Mouse (Mus musculus) midbrain, embryonic 15.5 days (tissue): ENCODE data around the gene Scd3. TPM values are rescaled to one million over a fixed set of nuclear protein-coding genes. Genes with fewer than 3 reads are reported as not detected.
A peak's percentile ranks its signal among the peaks of the same experiment; 100 is the strongest.

Source experiments
- ATAC-seq: fragments of 200-750 bp; cut with Nextera tagmentation; replicated peaks from 2 replicates; pipeline ENCODE4 v1.8.0; 2017; ENCODE audit warnings: moderate TSS enrichment
- H3K27ac ChIP-seq: fragments of 300-500 bp; sonication (generic); 2 replicates; pipeline ENCODE4 v1.5.1; 2015; ENCODE audit warnings: mild to moderate bottlenecking, inconsistent platforms
- H3K27me3 ChIP-seq: fragments of 300-500 bp; sonication (generic); replicated peaks from 2 replicates; pipeline ENCODE4 v1.6.1; 2015; ENCODE audit warnings: inconsistent platforms
- H3K36me3 ChIP-seq: fragments of 300-500 bp; sonication (generic); replicated peaks from 2 replicates; pipeline ENCODE4 v1.6.1; 2015; ENCODE audit warnings: inconsistent platforms
- H3K4me1 ChIP-seq: fragments of 300-500 bp; sonication (generic); 2 replicates; pipeline ENCODE4 v1.6.1; 2015; ENCODE audit warnings: inconsistent platforms
- H3K4me2 ChIP-seq: fragments of 300-500 bp; sonication (generic); 2 replicates; pipeline ENCODE4 v1.6.1; 2015; ENCODE audit warnings: inconsistent platforms, mild to moderate bottlenecking, moderate library complexity
- H3K4me3 ChIP-seq: fragments of 300-500 bp; sonication (generic); 2 replicates; pipeline ENCODE4 v1.5.1; 2015; ENCODE audit warnings: mild to moderate bottlenecking, inconsistent platforms
- H3K9ac ChIP-seq: fragments of 300-500 bp; sonication (generic); 2 replicates; pipeline ENCODE4 v1.6.1; 2015; ENCODE audit warnings: mild to moderate bottlenecking, inconsistent platforms
- H3K9me3 ChIP-seq: fragments of 300-500 bp; sonication (generic); 2 replicates; pipeline ENCODE4 v1.6.1; 2016; ENCODE audit warnings: inconsistent platforms
- WGBS: fragments of 180-500 bp; shearing (Covaris S2); methylation state at CpG from one replicate; pipeline ENCODE4 v1.1.7; 2015; ENCODE audit warnings: mixed read lengths; 5-methylcytosine and 5-hydroxymethylcytosine counted together
- polyA plus RNA-seq: library from polyadenylated mRNA; unstranded; fragments of >200 nt; fragmentation: Nextera tagmentation; extraction: Ambion mirVana; gene quantifications from 2 replicates; pipeline ENCODE4 v1.2.1, GENCODE M21; 2015

The Scd3 gene
- polyA plus RNA-seq, 1 experiment from 2014 or later, result 5.7 TPM

GRCm38 (mm10) chr19:44261774-44262173 lies 58.7 kb downstream of the Scd3 start:
- 56% methylated on average over 7 of the region's 7 CpGs for WGBS
- Histone ChIP-seq H3K27me3 (no peaks in the 10 kb centered on the region), H3K4me1 (peaks cover 7% of the 10 kb centered on the region), H3K4me2 (no peak overlapping the region), H3K9me3 (no peaks in the 10 kb centered on the region), H3K27ac (no peak overlapping the region), H3K4me3 (no peak overlapping the region), H3K9ac (no peak overlapping the region), H3K36me3 (no peaks in the 10 kb centered on the region)
- ATAC-seq, result no peak

GRCm38 (mm10) chr19:44263581-44263980 lies 60.5 kb downstream of the Scd3 start:
- 84% methylated on average over 3 of the region's 3 CpGs for WGBS
- H3K4me3 ChIP-seq, result no peak overlapping the region
- no peak overlapping the region for H3K27ac ChIP-seq
- H3K4me1 ChIP-seq, result peaks cover 12% of the 10 kb centered on the region
- no peak overlapping the region for H3K4me2 ChIP-seq
- H3K36me3 ChIP-seq, result no peaks in the 10 kb centered on the region
- no peaks in the 10 kb centered on the region for H3K9me3 ChIP-seq
- H3K27me3 ChIP-seq, result no peaks in the 10 kb centered on the region
- no peak overlapping the region for H3K9ac ChIP-seq
- no peak for ATAC-seq

GRCm38 (mm10) chr19:44264226-44264625 lies 61.2 kb downstream of the Scd3 start:
- no peak overlapping the region for H3K4me2 ChIP-seq
- H3K27ac ChIP-seq, result no peak overlapping the region
- H3K9ac ChIP-seq, result no peak overlapping the region
- H3K4me1 ChIP-seq, result peaks cover 12% of the 10 kb centered on the region
- H3K4me3 ChIP-seq, result no peak overlapping the region
- no peaks in the 10 kb centered on the region for H3K36me3 ChIP-seq
- no peaks in the 10 kb centered on the region for H3K27me3 ChIP-seq
- no peak for ATAC-seq
- no peaks in the 10 kb centered on the region for H3K9me3 ChIP-seq
- 76% methylated on average over 9 of the region's 9 CpGs for WGBS

GRCm38 (mm10) chr19:44265300-44265699 lies 62.2 kb downstream of the Scd3 start:
- WGBS, result 50% methylated on average over 7 of the region's 7 CpGs
- no peak for ATAC-seq

GRCm38 (mm10) chr19:44265911-44266337 lies 62.9 kb downstream of the Scd3 start:
- Histone ChIP-seq H3K36me3 (no peaks in the 10 kb centered on the region), H3K4me2 (no peak overlapping the region; the same call in 1 of the 2 replicates), H3K4me3 (no peak overlapping the region), H3K4me1 (peaks cover 12% of the 10 kb centered on the region), H3K27ac (no peak overlapping the region), H3K27me3 (no peaks in the 10 kb centered on the region), H3K9ac (no peak overlapping the region), H3K9me3 (no peaks in the 10 kb centered on the region)
- 21% methylated on average over 5 of the region's 5 CpGs for WGBS
- 0 out of 2 replicates have a peak, but pooled peaks have one; percentile 9 for ATAC-seq

More at GRCm38 (mm10) chr19:44265300-44265699, 62.2 kb downstream of the Scd3 start:
- Histone ChIP-seq H3K27me3 (no peaks in the 10 kb centered on the region), H3K36me3 (no peaks in the 10 kb centered on the region), H3K9me3 (no peaks in the 10 kb centered on the region), H3K27ac (no peak overlapping the region), H3K4me3 (no peak overlapping the region), H3K4me1 (peaks cover 12% of the 10 kb centered on the region), H3K4me2 (no peak overlapping the region), H3K9ac (no peak overlapping the region)

- no peaks in the 10 kb centered on the region for H3K27me3 ChIP-seq
- H3K4me3 ChIP-seq, result peak overlapping the region; percentile 56
- 5% methylated on average over 6 of the region's 6 CpGs for WGBS
- H3K9me3 ChIP-seq, result no peaks in the 10 kb centered on the region
- H3K9ac ChIP-seq, result peak overlapping the region; percentile 52; the same call in 1 of the 2 replicates
- H3K36me3 ChIP-seq, result no peaks in the 10 kb centered on the region
- peak; percentile 22 for ATAC-seq
- peak overlapping the region; percentile 83 for H3K27ac ChIP-seq
- H3K4me2 ChIP-seq, result peak overlapping the region; percentile 86
- peaks cover 12% of the 10 kb centered on the region for H3K4me1 ChIP-seq
These were observed 63.4 kb downstream of the Scd3 start for GRCm38 (mm10) chr19:44266458-44266823.

- peak overlapping the region; percentile 56 for H3K4me3 ChIP-seq
- H3K27me3 ChIP-seq, result no peaks in the 10 kb centered on the region
- 0% methylated on average over 41 of the region's 43 CpGs for WGBS
- H3K36me3 ChIP-seq, result no peaks in the 10 kb centered on the region
- peak; percentile 96 for ATAC-seq
- peak overlapping the region; percentile 86 for H3K4me2 ChIP-seq
- no peaks in the 10 kb centered on the region for H3K9me3 ChIP-seq
- H3K27ac ChIP-seq, result peak overlapping the region; percentile 83
- peak overlapping the region; percentile 52 for H3K9ac ChIP-seq
- peaks cover 12% of the 10 kb centered on the region for H3K4me1 ChIP-seq
These were observed 63.9 kb downstream of the Scd3 start for GRCm38 (mm10) chr19:44266824-44267498.

GRCm38 (mm10) chr19:44267499-44268002 lies 64.5 kb downstream of the Scd3 start:
- WGBS, result 10% methylated on average over 18 of the region's 18 CpGs
- ATAC-seq, result peak; percentile 24
- Histone ChIP-seq H3K27me3 (no peaks in the 10 kb centered on the region), H3K27ac (peak overlapping the region; percentile 83), H3K4me2 (peak overlapping the region; percentile 86), H3K9me3 (no peaks in the 10 kb centered on the region), H3K9ac (peak overlapping the region; percentile 52), H3K36me3 (no peaks in the 10 kb centered on the region), H3K4me3 (peak overlapping the region; percentile 56), H3K4me1 (peaks cover 12% of the 10 kb centered on the region)

GRCm38 (mm10) chr19:44273711-44274110 lies 70.6 kb downstream of the Scd3 start:
- Histone ChIP-seq H3K27ac (no peak overlapping the region), H3K4me1 (no peaks in the 10 kb centered on the region), H3K27me3 (no peaks in the 10 kb centered on the region), H3K9me3 (no peaks in the 10 kb centered on the region), H3K36me3 (no peaks in the 10 kb centered on the region), H3K4me3 (no peak overlapping the region), H3K4me2 (no peak overlapping the region), H3K9ac (no peak overlapping the region)
- WGBS, result 74% methylated on average over 4 of the region's 4 CpGs
- ATAC-seq, result no peak

GRCm38 (mm10) chr19:44274452-44274851 lies 71.4 kb downstream of the Scd3 start:
- no peak for ATAC-seq
- 84% methylated on average over 4 of the region's 4 CpGs for WGBS
- Histone ChIP-seq H3K36me3 (no peaks in the 10 kb centered on the region), H3K4me1 (no peaks in the 10 kb centered on the region), H3K27ac (no peak overlapping the region), H3K9ac (no peak overlapping the region), H3K27me3 (no peaks in the 10 kb centered on the region), H3K4me2 (no peak overlapping the region), H3K4me3 (no peak overlapping the region), H3K9me3 (no peaks in the 10 kb centered on the region)

GRCm38 (mm10) chr19:44275418-44275817 lies 72.3 kb downstream of the Scd3 start:
- H3K27me3 ChIP-seq, result no peaks in the 10 kb centered on the region
- no peaks in the 10 kb centered on the region for H3K36me3 ChIP-seq
- H3K9me3 ChIP-seq, result no peaks in the 10 kb centered on the region
- no peak overlapping the region for H3K4me2 ChIP-seq
- no peak overlapping the region for H3K27ac ChIP-seq
- no peak overlapping the region for H3K4me3 ChIP-seq
- ATAC-seq, result no peak
- H3K4me1 ChIP-seq, result peaks cover 6% of the 10 kb centered on the region; the same call in 1 of the 2 replicates
- no peak overlapping the region for H3K9ac ChIP-seq
- WGBS, result 91% methylated on average over 1 of the region's 1 CpGs

- no peak overlapping the region for H3K9ac ChIP-seq
- no peak overlapping the region for H3K4me3 ChIP-seq
- 91% methylated on average over 5 of the region's 5 CpGs for WGBS
- no peak overlapping the region for H3K27ac ChIP-seq
- no peak for ATAC-seq
- no peaks in the 10 kb centered on the region for H3K36me3 ChIP-seq
- H3K27me3 ChIP-seq, result no peaks in the 10 kb centered on the region
- peaks cover 17% of the 10 kb centered on the region; the same call in 1 of the 2 replicates for H3K4me1 ChIP-seq
- no peak overlapping the region for H3K4me2 ChIP-seq
- no peaks in the 10 kb centered on the region for H3K9me3 ChIP-seq
These were observed 73.8 kb downstream of the Scd3 start for GRCm38 (mm10) chr19:44276861-44277260.

- Histone ChIP-seq H3K9ac (no peak overlapping the region), H3K36me3 (no peaks in the 10 kb centered on the region), H3K27me3 (no peaks in the 10 kb centered on the region), H3K27ac (no peak overlapping the region), H3K4me1 (peaks cover 25% of the 10 kb centered on the region), H3K9me3 (no peaks in the 10 kb centered on the region), H3K4me2 (no peak overlapping the region), H3K4me3 (no peak overlapping the region)
- no peak for ATAC-seq
- WGBS, result 93% methylated on average over 8 of the region's 8 CpGs
These were observed 74.9 kb downstream of the Scd3 start for GRCm38 (mm10) chr19:44277931-44278330.
